Mouse (Mus musculus): ENCODE data around the gene Ccdc65.

DNA sequence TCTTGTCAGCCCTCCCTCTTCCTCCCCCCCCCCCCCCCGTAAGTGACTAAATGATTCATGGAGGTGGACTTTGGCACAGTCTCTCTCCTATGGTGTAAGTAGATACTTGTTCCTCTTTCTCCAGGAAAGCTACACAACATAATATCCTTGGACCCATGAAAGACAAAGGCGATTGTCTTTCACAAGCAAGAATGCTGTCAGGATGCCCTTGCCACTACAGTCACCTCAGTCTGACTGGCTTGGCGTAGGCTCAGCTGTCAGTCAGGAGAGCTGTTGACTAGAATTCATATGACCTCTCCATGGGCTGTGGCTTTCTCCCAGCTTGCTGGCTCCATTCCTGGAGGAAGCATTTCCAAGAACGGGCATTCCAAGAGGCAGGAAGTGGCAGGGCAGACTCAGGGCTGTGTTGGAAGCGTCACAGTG lies 6.2 kb downstream of the Ccdc65 start:
- TF ChIP-seq POLR2AphosphoS5 (IDR thresholded peaks at IDR 0.05; ENCODE audit: borderline replicate concordance, low read depth, low read length), result no peak
- TF ChIP-seq CTCF (IDR thresholded peaks at IDR 0.05 in 2 of 3, conservative IDR thresholded peaks at IDR 0.05 in 1 of 3; ENCODE audit: control insufficient read depth in 1 of 3, insufficient read depth in 1 of 3, low read depth in 2 of 3, low read length in 3 of 3, poor library complexity in 1 of 3, severe bottlenecking in 1 of 3), result no peak
- TF ChIP-seq EP300 (IDR thresholded peaks at IDR 0.05; ENCODE audit: low read depth in 1 of 2, low read length in 2 of 2), result no peak
- no peak for TF ChIP-seq POLR2A (IDR thresholded peaks at IDR 0.05; ENCODE audit: control insufficient read depth in 1 of 2, insufficient read depth in 1 of 2, low read depth in 1 of 2, low read length in 2 of 2, poor library complexity in 1 of 2)
- no peak for TF ChIP-seq USF2 (IDR thresholded peaks at IDR 0.05; ENCODE audit: borderline replicate concordance in 1 of 2, insufficient read depth in 1 of 2, low read depth in 1 of 2, low read length in 2 of 2)
- no peak for TF ChIP-seq GATA1 (IDR thresholded peaks at IDR 0.05; ENCODE audit: low read depth, low read length)
- TF ChIP-seq MAZ (IDR thresholded peaks at IDR 0.05; ENCODE audit: low read depth, low read length), result no peak
- no peak for TF ChIP-seq GABPA (IDR thresholded peaks at IDR 0.05; ENCODE audit: low read depth, low read length)
